Mouse (Mus musculus) thymus, postnatal 25 days (tissue): Measurements from ENCODE around the gene Edaradd.

Source experiments
- DNase-seq: peaks from one replicate; pipeline ENCODE4 v3.0.0; 2022

Edaradd gene

DNA sequence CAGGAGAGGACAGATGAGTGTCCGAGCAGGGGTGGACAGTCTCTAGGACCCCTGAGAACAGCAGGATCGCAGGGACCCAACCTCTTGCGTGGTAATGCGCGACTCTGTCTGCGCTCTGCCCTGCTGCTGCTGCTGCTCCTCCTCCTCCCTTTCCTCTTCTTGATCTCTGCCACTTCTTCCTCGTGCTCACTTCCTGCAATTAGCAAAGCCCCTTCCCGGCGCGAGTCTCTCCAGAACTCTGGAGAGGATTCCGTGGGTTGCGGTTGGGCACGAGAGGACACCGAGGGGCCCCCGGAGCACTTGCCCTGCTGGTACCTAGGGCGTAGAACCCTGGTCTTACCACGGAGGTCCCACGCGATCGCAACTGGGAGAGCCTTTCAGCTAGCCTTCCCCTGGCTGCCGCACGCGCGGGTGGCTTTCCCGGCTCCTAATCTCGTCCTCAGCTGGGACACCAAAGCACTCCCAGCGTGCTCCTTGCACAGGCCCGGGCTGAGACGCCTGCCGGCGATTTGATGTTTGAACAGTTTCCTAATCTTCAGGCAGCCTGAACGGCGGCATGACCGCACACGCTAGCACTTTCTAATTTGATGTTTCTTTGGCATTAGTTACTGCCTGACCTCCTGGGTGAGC, at the start of gene Edaradd:
Gene Edaradd, minus strand, starts transcription at position 484 of the 630 bp plus-strand sequence.
- peak; percentile 60 for DNase-seq

DNA sequence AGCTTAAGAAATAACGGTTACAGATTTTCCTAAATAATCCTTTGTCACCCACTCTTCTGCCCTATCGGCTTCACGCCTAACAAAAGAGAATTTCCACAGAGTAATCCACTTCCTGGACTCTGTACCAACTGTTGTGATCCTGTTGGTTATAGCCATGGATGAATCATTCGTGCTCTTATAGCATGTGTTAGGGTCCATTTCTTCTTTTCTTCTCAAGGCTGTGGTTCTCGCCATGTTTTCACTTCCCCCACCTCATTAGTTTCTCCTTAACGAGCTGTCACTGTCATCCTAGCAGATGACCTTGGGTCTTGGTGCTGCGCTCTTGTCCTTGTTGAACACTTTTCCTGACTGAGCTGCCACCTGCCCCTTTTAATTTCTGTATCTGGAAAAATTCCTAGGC, 49.5 kb upstream of the Edaradd start:
- DNase-seq, result no peak

DNA sequence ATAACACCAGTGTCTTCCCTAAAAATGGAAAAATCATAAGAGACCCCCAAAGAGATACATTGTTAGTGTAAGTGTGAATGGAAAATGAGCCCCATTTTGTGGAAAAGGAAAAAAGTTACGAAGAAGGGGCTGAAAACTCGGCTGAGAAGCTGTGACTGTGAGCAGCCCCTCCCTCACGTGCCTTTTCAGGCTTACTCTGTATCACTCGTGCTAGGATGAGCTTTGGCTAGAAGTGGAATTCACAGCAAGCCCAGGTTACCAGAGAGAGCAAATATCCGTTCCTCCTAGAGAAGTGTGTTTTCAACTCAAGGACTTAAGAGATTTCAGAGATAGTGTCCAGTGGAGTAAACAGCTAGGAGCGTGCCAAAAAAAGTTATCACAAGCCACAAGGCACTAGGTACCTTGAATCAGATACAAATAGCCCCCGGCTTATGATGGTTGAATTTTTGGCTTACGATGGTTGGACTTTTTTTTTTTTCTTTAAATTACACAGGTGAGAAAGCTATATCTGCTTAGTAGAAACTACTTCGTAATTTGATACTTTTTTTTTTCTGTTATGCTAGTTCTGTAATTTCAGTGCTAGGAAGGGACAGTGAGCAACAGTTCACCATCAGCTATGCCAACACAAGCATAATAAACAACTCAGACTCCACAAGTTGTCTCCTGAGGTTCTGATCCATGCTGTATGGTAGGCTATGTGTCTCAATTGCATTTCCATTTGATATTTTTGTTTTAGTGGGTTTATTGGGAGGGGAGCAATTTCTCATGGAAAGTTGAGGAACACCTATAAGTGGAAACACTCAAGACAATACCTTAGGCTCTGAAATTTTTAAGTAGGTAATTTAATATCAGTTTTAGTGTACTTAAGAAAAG, 48.6 kb upstream of the Edaradd start:
- no peak for DNase-seq

DNA sequence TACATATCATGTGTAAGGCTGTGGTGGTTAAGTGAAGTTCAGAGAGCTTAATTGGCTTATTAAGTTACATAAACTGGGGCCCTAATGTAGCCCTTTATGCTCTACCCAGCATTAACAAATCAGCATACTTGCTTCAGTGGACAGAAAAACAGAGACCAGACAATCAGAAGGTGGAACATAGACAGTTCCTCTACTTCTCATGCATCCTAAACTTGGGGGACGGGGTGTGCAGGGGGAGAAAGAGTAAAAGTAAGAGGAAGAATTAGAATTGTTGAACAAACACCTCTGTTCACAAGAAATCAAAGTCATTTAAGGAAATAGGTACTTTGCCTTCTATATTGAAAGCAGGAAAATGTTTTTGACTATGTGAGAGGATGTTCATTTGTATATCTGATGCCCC, 47.7 kb upstream of the Edaradd start:
- DNase-seq, result no peak

DNA sequence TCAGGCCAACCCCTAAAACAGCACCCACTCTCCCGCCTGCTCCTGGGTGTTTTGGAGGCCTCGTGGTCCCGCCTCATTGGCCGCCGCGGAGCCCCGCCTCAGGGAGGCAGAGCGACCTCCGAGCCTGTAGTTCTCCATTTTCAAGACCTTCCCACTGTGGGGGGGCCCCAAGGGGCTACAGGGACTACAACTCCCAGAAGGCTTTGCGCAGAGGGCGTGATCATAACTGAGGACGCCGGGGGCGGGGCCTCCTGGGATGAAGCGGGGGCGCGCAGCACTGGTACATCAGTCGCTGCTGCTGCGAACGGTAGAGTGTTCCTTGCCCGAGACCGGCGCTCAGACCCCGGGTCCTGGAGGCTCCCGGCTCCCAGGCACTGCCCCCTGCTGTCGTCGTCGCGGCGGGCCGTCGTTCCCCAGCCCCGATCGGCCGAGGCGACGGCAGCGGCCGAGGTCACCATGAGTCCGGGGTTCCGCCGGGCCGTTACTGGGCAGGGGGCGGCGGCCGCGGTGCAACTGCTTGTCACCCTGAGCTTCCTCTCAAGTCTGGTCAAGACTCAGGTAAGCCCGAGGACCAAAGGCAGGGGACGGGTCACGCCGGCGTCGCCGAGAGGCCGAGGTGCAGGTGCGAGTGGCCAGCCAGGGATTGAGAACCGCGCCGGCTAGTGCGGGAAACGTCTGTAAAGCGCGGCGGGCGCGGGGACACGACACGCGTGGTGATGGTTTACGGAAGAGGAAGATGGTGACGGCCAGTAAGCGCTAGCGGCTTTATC, 45.6 kb upstream of the Edaradd start, which contains the start of gene Ero1lb:
Gene Ero1lb, plus strand, starts transcription at position 254 of the 770 bp plus-strand sequence.
- DNase-seq, result peak; percentile 100

DNA sequence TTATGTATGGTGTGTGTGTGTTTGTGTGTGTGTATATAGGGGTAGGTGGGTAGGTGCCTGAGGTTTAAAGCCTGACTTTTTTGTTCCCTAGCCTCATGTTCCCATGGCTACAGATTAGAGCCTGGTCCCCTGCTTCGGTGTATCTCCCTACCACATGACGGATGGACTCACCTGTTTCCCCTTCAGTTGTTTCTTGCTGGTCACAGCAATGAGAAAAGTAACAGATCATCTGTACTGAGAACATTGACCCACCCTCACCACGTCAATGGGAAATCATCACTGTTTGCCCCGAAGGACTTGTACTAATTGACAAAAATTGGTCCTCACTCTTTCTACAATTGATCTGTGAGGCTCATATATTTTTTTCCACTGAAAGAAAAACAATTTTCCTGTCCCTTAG, 42.0 kb upstream of the Edaradd start:
- DNase-seq, result no peak

DNA sequence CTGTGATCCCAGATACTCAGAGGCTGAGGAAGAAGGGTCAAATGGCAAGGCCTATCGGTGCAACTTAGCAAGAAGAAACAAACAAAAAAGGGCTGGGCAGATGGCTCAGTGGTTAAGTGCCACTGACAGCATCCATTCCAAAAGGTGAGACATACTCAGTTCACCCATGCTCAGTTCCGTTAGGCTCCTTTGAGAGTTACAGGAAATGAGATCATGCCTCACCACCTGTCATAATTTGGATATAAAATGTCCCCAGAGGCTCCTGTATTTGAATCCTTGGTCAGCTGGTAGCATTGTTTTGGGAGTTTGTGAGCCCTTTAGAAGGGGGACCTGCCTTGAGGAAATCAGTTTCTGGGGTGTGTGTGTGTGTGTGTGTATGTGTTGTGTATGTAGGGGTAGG, 41.5 kb upstream of the Edaradd start:
- no peak for DNase-seq

DNA sequence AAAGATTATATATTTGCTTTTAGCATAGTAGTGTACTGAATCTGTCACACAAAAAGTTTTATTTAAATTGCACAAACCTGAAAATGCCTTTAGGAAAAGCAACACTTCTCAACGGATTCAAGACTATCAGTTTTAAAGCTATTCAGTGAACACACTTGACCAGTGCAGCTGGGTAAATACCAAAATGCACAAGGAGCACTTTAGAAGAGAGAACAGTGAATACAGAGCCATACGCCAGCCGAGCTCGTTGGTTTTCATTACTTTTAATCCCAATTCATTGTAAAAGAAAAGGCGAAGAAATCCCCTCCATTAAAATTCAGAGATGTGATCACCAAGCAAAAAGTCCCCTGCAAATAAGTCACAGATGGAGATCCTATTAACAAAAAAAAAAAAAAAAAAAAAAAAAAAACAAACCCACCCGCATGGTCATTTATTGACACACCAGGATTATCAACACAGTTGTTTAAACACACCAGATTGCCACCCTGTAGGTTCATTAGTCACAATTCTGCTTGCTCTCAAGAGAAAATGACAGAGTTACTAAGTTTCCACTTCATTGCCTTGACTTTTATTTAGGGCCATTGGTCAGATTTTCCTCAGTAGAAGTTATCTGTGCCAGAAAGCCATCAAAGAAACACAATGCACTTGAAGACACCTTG, 39.4 kb upstream of the Edaradd start:
- DNase-seq, result no peak

DNA sequence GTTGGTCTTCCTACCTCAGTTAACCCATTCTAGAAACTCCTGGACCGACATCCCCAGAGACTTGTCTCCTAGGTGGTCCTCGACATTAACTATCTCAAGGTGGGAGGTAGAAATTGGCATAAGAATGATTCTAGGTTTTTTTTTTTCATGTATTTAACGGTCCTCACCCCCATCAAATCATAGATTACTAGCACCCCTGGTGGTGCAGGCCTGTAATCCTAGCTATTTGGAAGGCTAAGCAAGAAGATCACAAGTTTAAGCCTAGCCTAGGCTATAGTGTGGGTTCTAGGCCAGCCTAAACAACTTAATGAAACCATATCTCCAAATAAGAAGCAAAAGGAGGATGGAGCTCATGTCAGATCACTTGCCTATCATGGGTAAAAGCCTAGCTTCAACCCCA, 38.8 kb upstream of the Edaradd start:
- no peak for DNase-seq

DNA sequence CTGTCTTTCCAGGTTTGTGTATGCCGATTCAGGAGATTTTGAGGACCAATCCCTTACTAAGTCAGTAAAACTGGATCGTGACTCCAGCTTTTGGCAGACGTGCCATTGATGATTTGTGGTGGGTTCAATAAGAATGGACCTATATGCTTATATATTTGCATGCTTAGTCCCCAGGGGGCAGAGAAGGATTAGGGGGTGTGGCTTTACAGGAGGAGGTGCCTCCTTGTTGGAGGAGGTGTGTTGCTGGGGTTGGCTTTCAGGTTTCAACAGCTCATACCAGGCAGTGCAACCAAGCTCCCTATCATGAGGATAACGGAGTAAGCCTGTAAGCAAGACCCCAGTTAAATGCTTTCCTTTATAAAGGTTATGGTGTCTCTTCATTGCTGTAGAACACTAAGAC, 34.0 kb upstream of the Edaradd start:
- no peak for DNase-seq

DNA sequence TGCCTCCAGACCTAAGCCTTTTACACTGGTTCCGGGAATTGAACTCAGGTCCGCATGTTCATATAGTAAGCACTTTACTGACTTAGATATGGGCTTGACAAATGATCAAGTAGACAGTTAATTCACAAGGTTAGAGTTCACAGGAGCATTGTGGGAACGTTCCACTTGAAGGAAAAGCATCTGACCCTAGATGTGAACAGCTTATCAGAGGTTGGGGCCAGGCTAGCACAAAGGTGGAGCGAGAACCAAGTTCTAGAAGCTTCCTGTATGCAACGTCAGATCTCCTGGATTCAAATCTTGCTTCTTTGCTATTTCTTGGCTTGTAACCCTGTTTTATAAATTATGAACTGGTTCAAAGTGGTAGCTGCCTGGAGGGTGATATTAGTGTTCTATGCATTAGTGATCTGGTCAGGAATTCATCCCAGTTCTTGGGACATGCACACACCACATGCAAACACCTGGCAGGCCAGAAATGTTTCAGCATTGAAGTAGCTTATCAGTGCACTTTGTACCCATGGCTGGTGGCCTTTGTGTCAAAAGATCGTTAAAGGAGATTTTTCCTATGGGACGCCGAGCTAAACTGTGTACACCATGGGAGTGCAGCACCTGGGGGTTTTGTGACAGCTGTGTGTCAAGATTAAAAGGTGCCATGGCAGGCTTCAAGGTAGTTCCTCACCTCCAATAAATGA, 23.8 kb upstream of the Edaradd start:
- no peak for DNase-seq

DNA sequence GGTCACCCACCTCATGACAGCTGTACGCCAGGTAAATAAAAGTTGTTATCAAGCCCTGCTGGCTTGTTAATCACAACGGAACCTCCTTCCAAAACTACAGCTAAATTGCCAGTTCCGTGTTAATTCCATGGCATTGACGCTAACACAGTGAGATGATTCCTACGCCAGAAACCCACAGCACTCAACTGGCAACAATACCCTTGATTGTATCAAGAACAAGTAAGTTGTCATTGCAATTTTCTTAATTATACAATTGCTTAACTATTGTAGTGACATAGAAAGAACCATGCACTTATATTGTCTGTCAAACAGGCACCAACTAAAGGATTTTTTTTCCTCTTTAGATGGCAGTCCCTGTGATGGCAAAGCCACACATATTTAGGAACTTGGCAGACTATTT, 23.0 kb upstream of the Edaradd start:
- no peak for DNase-seq

DNA sequence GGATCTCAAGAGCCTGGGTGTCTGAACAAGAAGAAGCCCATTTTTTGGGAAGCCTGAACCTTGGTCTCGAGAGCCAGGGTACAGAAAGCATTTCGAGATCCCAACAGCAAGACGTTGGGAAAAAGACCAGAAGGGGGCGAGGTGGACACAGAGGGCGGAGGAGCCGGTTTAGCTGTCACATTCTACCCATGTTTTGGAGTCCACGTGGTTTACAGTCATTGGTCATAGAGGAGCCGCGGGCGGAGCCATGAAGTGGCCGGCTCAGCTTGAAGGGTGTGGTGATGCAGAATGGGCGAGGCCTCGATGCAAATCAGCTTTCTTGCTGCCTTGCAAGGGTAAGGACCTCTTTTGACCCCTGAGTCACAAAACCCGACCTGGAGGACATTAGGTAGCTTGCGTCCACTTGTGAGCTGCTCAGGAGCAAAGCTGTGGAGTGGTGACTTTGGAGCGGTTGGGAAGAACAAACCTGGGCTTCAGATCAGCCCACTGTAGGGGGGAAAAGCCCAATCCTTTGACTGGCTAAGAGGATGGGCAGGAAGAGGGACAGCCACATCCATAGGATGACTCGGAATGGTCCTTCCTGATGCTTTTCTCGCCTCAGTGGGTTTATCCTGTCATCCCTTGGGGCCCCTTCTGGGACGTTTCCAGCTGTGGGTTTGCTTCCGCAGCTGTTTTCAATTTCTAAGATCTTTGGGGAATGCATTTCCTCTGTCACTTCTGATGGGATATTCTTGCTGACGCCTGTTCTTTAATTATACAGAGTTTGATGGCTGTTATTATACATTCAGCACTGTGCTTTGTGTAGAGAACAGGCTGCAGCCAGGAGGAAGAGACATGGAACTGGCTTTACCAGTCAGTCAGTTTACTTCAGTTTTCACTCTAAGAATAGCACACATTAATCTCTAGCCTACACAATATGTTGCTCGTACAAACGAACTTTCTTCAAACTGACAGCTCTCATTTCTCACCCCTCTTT, 22.1 kb upstream of the Edaradd start:
- DNase-seq, result peak; percentile 39

DNA sequence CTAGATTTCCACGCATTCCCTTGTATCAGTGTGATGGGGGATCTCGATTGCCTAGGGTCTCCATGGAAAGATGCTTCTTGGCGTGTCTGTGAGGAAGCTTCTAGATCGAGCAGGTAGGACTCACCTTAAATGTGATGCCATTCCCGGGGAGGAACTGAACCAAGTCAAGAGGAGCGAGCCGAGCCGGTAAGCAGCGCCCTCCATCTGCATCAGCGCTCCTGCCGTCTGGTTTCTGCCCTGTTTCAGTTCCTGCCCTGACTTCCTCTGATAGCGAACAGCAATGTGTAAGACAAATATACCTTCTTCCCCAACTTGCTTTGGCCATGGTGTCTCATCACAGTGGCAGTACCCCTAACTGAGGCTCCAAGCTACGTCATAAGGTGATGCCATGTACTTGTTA, 19.9 kb upstream of the Edaradd start:
- DNase-seq, result no peak

DNA sequence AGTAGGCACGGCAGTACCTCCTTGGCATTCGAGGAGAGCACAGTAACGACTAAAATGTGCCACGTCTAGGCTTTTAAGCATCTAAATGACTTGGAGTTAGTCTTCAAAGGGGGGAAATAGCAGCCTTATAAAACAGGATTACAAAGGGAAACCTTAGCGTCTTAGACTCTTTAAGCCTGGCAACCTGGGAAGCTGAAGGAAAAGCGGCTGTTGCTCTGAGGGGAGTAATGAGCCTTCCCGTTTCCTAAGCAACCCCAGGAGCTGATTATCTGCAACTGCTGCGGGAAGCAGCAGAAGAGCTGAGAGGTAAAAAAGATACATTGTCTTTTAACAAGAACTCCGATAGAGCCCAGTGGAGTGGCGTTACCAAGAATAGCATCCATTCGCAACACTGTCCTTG, 19.5 kb upstream of the Edaradd start:
- DNase-seq, result no peak

DNA sequence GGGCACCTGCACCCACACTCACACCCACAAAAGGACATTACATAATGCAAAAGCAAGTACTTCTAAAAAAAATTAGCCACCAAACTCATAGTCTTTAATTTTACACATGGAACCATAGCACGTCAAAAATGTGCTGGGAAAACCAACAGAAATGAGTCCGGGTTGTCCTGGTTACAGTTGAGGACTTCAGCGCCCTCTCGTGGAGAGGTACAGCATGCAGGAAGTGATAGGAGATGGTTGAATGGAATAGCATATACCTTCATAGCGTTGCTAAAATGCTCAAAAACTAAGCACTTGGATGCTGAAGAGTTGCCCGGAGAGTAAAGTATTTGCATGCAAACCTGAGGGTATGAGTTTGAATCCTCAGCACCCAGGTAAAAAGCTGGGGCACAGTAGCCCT, 17.7 kb upstream of the Edaradd start:
- peak; percentile 82 for DNase-seq

DNA sequence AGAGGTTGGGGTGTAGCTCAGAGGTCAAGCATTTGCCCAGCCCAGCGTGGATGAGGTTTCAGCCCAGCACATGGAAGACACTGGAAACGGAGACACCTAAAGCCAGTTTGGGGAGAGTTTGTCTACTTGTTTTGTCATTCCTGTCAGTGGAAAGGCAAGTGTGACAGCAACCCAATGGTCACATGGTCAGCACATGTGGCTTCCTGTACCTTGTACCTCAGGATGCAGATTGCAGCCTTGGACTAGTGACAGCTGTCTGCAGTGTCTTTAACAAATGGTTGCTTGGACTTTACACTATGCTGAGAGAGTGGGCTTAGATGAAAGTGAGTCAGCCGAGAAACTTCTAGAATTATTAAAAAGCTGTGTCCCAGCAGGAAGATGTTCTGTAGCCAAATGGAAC, 14.4 kb upstream of the Edaradd start:
- no peak for DNase-seq

DNA sequence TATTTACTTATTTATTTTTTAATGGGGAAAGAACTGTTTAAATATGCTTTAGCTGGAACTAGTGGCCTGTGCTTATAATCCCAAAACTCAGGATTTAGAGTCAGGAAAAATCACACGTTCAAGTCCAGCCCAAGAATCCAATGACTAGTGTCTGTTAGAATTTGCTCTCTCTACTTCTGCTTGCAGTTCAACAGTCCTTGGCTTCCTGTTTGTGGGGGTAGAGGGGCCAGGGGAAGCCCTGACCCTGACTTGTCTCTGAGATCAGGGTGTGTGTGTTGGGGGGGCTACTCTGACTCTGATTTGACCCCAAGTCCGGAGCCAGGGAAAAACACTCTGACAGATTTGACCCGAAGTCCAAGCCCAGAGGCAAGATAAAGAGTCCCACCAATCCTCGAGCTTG, 5.4 kb upstream of the Edaradd start:
- no peak for DNase-seq

DNA sequence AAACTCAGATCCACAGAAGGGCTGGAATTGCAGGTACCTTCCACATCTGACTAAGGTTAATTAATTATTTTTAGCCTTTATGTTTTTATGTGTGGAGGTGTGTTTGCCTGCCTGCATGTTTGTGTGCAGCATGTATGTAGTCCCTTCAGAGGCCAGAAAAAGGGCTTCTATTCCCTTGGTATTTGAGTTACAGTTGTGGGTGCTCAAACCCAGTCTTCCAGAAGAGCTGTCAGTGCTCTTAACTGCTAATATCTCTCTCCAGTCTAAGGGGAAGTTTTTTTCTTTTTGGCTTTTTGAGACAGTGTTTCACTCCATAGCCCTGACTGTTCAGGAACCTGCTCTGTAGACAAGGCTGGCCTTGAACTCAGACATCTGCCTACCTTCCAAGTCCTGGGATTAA, 2.1 kb upstream of the Edaradd start:
- no peak for DNase-seq

DNA sequence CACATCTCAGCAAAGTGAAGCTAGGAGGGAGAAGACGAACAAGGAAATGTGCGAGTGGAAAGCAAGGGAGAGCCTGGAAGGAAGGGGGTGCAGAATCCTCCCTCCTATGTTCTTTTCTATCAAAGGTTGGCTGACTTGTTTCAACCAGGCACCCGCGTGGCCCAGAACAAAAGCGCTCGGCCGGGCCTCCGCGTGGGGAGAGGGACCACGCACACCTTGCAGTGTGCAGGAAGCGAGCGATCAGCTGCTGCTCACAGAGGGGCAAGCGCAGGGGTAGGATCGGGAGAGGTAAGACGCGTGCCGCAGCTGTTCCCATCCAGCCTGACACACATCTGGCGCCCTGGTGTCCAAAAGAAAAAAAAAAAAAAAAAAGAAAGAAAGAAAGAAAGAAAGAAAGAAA, 867 bp downstream of the Edaradd start:
- peak; percentile 63 for DNase-seq
